Mouse (Mus musculus): ENCODE measurements around the gene AA467197. TPM values are rescaled to one million over a fixed set of nuclear protein-coding genes. Genes with fewer than 3 reads are reported as not detected.

Gene AA467197
- polyA plus RNA-seq (2015; fragmentation: Nextera tagmentation; extraction: Ambion mirVana) = 0.32 TPM in 1 of 2 replicates, not detected in the other

DNA sequence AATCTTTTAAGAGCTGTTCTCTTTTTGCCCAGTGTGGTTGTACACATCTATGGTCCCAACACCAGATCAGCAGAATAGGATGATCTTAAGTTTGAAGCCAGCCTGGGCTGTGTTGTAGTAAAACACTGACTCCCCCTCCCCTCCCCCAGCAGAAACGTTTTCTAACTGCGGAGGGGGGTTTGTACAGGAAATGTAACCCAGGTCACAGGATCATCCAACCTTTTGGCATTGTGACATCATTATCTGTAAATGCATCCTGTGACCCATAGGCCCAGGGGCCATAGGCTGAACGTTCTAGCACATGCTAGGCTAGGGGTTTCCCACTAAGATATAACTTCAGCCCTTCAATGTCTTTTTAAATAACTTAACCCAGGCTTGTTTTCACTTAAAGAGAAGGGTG is at the start of gene AA467197:
Gene AA467197, plus strand, starts transcription at position 301 of the 400 bp plus-strand sequence.
- H3K4me2 ChIP-seq = peak within 1 kb of the TSS; percentile 77
- peak within 1 kb of the TSS; percentile 52 for H3K4me3 ChIP-seq
- H3K9ac ChIP-seq = peak within 1 kb of the TSS; percentile 75
- H3K27me3 ChIP-seq (replicated peaks) = peaks cover 43% of the 10 kb centered on the region
- no peak within 1 kb of the TSS for H3K27ac ChIP-seq (replicated peaks)
- H3K36me3 ChIP-seq = peaks cover 20% of the 10 kb centered on the region
- no peaks in the 10 kb centered on the region for H3K9me3 ChIP-seq
- H3K4me1 ChIP-seq = peaks cover 12% of the 10 kb centered on the region
- 47% methylated on average over 3 of the region's 3 CpGs for WGBS
- ATAC-seq (ENCODE audit: extremely low read depth, insufficient number of reproducible peaks, low FRiP score, low TSS enrichment) = no peak

DNA sequence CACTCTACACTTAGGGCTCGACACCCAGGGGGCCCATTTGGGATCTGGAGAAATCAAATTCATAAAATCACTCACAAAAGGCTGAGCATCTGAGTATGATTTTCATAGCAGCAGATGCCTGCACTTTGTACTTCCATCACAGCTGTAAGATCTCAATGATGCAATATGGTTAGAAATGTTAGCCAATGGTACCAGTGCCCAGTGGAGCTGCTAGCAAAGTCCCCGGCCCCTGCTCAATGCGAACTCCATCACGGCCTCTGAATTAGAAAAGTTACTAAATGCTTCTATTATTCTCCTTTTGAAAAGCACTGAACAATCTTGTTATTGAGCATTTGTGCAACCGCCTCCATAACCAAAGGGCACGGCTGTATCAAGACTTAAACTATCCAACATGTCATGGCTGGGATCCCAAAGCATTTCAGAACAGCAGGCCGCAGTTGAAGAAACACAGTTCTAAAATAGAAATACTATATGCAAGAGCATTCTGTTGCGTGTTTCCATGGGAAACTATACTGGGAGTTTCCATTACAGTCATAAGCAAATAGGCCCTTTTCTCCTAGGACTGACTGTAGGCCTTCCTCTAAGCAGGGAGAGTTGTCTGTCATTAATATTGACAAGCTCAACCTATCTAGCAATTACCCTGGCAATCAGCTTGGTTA is 48.8 kb upstream of the AA467197 start:
- H3K9me3 ChIP-seq = no peaks in the 10 kb centered on the region
- H3K4me2 ChIP-seq = no peak overlapping the region
- H3K27me3 ChIP-seq (replicated peaks) = no peaks in the 10 kb centered on the region
- no peaks in the 10 kb centered on the region for H3K36me3 ChIP-seq
- no peak overlapping the region for H3K4me3 ChIP-seq
- H3K4me1 ChIP-seq = no peaks in the 10 kb centered on the region
- no peak overlapping the region for H3K27ac ChIP-seq (replicated peaks)
- no peak overlapping the region for H3K9ac ChIP-seq
- no peak for ATAC-seq (ENCODE audit: extremely low read depth, insufficient number of reproducible peaks, low FRiP score, low TSS enrichment)
- 80% methylated on average over 8 of the region's 8 CpGs for WGBS

DNA sequence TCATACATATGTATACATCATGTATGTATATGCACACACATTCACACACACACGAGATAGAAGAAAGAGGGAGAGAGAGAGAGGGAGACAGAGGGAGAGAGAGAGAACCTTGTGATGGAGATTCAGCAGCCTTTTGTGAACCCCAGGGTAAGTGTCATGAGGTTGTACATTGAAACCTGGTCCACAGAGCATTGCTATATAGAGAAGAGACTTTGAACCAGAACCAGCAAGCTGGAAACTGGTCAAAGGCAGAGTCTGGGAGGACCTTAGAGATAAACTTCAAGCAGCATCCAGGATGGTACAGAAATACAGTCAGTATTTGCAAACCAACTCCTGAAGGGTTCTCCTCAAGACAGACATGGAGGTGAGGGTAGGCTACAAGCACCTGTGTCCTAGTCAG is 46.4 kb upstream of the AA467197 start:
- Histone ChIP-seq H3K9me3 (no peaks in the 10 kb centered on the region), H3K27me3 (replicated peaks) (no peaks in the 10 kb centered on the region), H3K27ac (replicated peaks) (no peak overlapping the region), H3K9ac (no peak overlapping the region), H3K4me2 (no peak overlapping the region), H3K4me1 (no peaks in the 10 kb centered on the region), H3K36me3 (no peaks in the 10 kb centered on the region), H3K4me3 (no peak overlapping the region)
- WGBS = 58% methylated on average over 1 of the region's 1 CpGs
- ATAC-seq (ENCODE audit: extremely low read depth, insufficient number of reproducible peaks, low FRiP score, low TSS enrichment) = no peak

DNA sequence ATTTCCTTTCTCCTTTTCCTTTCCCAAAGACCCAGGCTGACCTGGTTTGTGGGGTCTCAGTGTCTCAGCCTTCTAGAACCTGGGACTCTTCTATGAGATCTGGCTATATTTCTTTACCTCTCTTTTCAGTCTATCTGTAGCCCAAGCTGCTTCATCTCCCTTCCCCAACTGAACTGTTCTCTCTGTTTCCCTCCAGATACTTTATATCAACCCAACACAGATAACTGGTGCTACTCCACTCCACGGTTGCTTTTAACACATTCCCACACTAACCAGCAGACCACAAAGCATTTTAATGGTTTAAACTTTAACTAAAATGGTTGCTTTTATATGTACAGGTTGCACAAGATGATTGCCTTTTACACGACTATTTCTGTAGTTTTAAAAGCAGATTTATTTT is 45.6 kb upstream of the AA467197 start:
- H3K4me2 ChIP-seq = no peak overlapping the region
- H3K27ac ChIP-seq (replicated peaks) = no peak overlapping the region
- no peak overlapping the region for H3K9ac ChIP-seq
- H3K9me3 ChIP-seq = no peaks in the 10 kb centered on the region
- H3K27me3 ChIP-seq (replicated peaks) = no peaks in the 10 kb centered on the region
- 32% methylated on average over 2 of the region's 2 CpGs for WGBS
- H3K36me3 ChIP-seq = no peaks in the 10 kb centered on the region
- no peak overlapping the region for H3K4me3 ChIP-seq
- no peak for ATAC-seq (ENCODE audit: extremely low read depth, insufficient number of reproducible peaks, low FRiP score, low TSS enrichment)
- no peaks in the 10 kb centered on the region for H3K4me1 ChIP-seq

DNA sequence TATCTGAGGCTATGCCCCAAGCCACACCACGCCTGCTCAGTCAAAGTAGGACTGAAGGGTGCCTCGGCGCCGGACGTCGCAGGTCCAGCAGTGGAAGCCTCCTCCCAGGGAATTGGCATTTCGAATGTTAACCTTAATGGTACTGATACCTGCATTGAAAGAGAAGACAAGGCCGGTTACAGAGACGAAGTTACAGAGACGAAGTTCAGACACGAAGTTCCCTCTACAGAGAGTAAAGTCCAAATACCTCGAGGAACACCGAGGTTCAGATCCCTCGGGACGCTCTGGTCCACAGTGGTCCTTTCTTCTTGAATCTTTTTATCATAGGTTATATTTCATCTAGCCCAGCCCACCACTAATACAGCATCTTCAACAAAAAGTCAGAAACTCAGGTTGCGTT is 41.3 kb upstream of the AA467197 start:
- H3K4me3 ChIP-seq = no peak overlapping the region
- H3K27ac ChIP-seq (replicated peaks) = no peak overlapping the region
- ATAC-seq (ENCODE audit: extremely low read depth, insufficient number of reproducible peaks, low FRiP score, low TSS enrichment) = no peak
- H3K36me3 ChIP-seq = no peaks in the 10 kb centered on the region
- H3K4me2 ChIP-seq = no peak overlapping the region
- WGBS = 84% methylated on average over 16 of the region's 16 CpGs
- H3K4me1 ChIP-seq = no peaks in the 10 kb centered on the region
- H3K27me3 ChIP-seq (replicated peaks) = no peaks in the 10 kb centered on the region
- no peaks in the 10 kb centered on the region for H3K9me3 ChIP-seq
- H3K9ac ChIP-seq = no peak overlapping the region

DNA sequence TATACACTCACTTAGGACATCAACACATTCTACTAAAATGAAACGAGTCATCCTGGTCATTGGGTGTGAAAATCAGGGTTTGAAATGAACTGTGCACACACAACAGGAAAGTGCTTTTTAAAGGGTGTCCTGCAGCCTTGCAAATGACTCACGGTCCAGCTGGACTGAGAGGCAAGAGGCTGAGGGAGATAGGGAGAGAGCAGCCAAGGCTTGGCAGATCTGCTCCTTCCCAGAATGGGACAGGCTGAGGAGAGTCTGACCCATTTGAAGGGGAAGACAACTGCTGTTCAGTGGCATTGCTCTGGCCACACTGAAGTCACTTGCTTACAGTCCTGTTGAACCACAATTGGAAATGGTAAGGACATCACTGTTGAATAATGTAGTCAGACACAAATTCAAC is 37.0 kb upstream of the AA467197 start:
- no peak for ATAC-seq (ENCODE audit: extremely low read depth, insufficient number of reproducible peaks, low FRiP score, low TSS enrichment)
- H3K36me3 ChIP-seq = 0 out of 2 replicates have a peak, but pooled peaks cover 2% of the 10 kb centered on the region
- 70% methylated on average over 2 of the region's 2 CpGs for WGBS

DNA sequence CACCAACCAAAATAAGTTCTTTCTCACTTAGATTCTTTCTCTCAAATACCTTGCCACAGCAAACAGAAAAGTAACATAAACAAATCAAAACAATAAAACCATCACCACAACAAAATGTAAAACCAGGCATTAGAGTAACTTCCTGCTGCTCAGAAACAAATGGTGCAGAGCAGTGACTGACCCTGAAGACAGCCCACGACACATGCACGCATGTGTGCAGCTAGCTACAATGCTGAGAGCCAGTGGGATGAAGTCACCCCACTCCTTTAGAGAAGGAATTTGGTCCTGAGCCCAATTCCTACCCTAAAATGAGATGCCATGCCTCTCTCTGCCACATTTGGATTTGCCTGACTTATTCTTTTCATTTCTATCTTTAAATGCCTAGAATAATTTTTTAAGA is 35.4 kb upstream of the AA467197 start:
- no peak for ATAC-seq (ENCODE audit: extremely low read depth, insufficient number of reproducible peaks, low FRiP score, low TSS enrichment)
- Histone ChIP-seq H3K4me1 (no peaks in the 10 kb centered on the region), H3K4me3 (no peak overlapping the region), H3K27ac (replicated peaks) (no peak overlapping the region), H3K9me3 (no peaks in the 10 kb centered on the region), H3K36me3 (0 out of 2 replicates have a peak, but pooled peaks cover 2% of the 10 kb centered on the region), H3K27me3 (replicated peaks) (no peaks in the 10 kb centered on the region), H3K4me2 (no peak overlapping the region), H3K9ac (no peak overlapping the region)
- 51% methylated on average over 2 of the region's 2 CpGs for WGBS

More for the DNA sequence above, 37.0 kb upstream of the AA467197 start:
- Histone ChIP-seq H3K27me3 (replicated peaks) (no peaks in the 10 kb centered on the region), H3K27ac (replicated peaks) (no peak overlapping the region), H3K4me3 (no peak overlapping the region), H3K4me2 (no peak overlapping the region), H3K4me1 (no peaks in the 10 kb centered on the region), H3K9me3 (no peaks in the 10 kb centered on the region), H3K9ac (no peak overlapping the region)

DNA sequence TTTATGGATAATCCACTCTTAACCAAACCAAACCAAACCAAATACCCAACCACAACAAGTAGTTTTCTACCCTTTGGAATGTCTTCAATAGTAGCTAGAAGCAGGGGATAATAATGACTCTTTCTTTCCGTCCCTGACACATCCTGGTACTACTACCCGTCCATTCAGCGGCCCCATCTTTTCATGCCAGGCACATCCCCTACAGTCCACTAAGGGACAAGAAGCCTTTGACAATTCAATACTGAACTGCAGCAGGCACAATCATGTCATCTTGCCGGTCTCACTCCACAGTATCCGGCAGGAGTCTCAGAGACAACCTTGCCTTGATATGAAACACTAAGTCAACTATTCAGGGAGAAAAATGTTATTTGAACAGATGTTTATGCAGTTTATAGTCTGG is 31.0 kb upstream of the AA467197 start:
- ATAC-seq (ENCODE audit: extremely low read depth, insufficient number of reproducible peaks, low FRiP score, low TSS enrichment) = no peak
- peaks cover 13% of the 10 kb centered on the region for H3K27me3 ChIP-seq (replicated peaks)

DNA sequence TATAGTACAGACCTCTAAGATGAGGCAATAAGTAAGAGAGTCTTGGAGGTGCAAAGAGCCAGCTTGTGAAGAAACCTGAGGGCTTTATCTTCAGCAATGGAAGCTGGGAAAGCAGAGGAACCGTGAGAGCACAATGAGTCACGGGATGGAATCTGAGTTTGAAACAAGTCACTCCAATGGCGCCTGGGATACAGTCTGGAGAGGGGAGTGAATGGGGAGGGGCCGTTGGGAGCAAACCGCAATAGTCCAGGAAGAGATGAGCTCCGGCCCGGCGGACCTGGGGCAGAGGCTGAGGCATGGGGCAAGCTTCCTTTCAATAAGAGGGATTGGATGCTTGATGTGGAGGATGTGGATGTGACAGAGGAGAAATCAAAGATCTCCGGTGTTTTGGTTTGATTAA is 28.0 kb upstream of the AA467197 start:
- Histone ChIP-seq H3K4me3 (no peak overlapping the region), H3K4me1 (peaks cover 9% of the 10 kb centered on the region), H3K27me3 (replicated peaks) (peaks cover 21% of the 10 kb centered on the region), H3K9ac (no peak overlapping the region), H3K36me3 (no peaks in the 10 kb centered on the region), H3K9me3 (no peaks in the 10 kb centered on the region), H3K4me2 (no peak overlapping the region), H3K27ac (replicated peaks) (no peak overlapping the region)
- WGBS = 57% methylated on average over 9 of the region's 9 CpGs
- no peak for ATAC-seq (ENCODE audit: extremely low read depth, insufficient number of reproducible peaks, low FRiP score, low TSS enrichment)

More for the DNA sequence above, 31.0 kb upstream of the AA467197 start:
- H3K9me3 ChIP-seq = no peaks in the 10 kb centered on the region
- no peak overlapping the region for H3K9ac ChIP-seq
- 80% methylated on average over 5 of the region's 5 CpGs for WGBS
- H3K4me3 ChIP-seq = no peak overlapping the region
- peaks cover 3% of the 10 kb centered on the region; the same call in 1 of the 2 replicates for H3K4me1 ChIP-seq
- no peak overlapping the region for H3K27ac ChIP-seq (replicated peaks)
- no peak overlapping the region for H3K4me2 ChIP-seq
- H3K36me3 ChIP-seq = 0 out of 2 replicates have a peak, but pooled peaks cover 2% of the 10 kb centered on the region

DNA sequence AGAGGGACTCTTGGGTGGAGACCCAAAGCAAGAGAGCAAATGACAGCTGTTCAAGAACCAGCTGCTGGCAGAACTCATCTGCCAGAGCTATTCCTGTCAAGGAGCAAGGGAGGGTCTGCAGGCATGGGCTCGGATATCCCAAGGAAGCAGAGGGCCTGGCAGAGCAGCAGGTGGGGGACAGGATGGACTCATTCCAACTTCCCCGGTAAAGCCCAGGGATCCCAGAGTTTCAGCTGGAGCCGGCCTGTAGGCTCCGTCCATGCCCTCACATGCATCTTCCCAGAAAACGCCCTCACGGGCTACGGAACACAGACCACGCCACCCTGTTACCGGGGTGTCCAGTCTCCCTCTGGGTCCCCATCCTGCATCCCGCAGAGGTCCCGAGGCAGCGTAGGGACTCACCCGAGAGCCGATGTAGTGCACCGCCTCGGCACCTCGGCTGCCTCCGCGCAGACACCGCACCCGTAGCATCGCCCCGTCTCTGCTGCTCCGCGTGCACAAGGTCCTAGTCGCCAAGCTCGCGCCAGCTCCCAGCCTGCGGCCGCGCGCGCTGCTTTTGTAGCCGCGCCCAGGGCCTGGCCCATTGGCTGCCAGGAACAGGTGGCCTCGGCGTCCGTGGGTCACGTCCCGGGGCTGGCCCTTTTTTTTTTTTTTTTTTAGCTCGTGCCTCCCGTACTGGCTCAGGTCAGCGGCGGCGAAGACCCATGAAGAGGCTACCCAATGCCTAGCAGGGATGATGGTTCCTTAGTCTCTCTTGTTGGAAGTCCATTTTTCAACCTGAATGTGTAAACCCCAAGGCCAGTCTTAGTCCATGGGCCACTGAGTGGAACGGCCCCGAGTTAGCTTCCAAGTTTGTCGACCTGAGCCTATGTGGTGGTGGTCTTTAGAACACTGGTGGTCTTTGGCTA is 25.8 kb upstream of the AA467197 start, which contains the start of gene Gatm:
Gene Gatm, minus strand, starts transcription at position 558 of the 908 bp plus-strand sequence.
- H3K4me3 ChIP-seq = peak within 1 kb of the TSS; percentile 59
- no peaks in the 10 kb centered on the region for H3K9me3 ChIP-seq
- H3K4me2 ChIP-seq = peak within 1 kb of the TSS; percentile 86
- no peak within 1 kb of the TSS for H3K27ac ChIP-seq (replicated peaks)
- ATAC-seq (ENCODE audit: extremely low read depth, insufficient number of reproducible peaks, low FRiP score, low TSS enrichment) = no peak
- H3K4me1 ChIP-seq = peaks cover 9% of the 10 kb centered on the region
- whole genome bisulfite sequencing = 3% methylated on average over 48 of the region's 48 CpGs
- H3K36me3 ChIP-seq = no peaks in the 10 kb centered on the region
- peaks cover 25% of the 10 kb centered on the region for H3K27me3 ChIP-seq (replicated peaks)
- peak within 1 kb of the TSS; percentile 78 for H3K9ac ChIP-seq

DNA sequence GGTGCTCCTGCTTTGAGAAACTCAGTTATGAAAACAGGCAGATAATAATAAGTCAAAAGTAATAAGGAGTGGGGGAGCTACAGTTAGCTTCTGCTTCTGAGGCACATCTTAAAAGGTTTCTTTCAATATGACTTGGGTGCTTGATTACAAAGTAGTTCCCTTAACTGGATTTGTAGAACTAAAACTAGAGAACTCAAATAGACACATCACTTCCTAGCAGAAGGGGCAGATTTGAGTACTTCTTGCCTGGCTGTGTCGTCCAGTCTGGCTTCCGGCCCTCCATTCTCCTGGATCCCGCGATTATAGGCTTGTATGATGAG is 25.2 kb upstream of the AA467197 start:
- H3K4me2 ChIP-seq = peak overlapping the region; percentile 86
- WGBS = 68% methylated on average over 4 of the region's 4 CpGs
- no peak for ATAC-seq (ENCODE audit: extremely low read depth, insufficient number of reproducible peaks, low FRiP score, low TSS enrichment)

More for the DNA sequence above, 25.2 kb upstream of the AA467197 start:
- H3K4me1 ChIP-seq = peaks cover 9% of the 10 kb centered on the region
- no peaks in the 10 kb centered on the region for H3K9me3 ChIP-seq
- H3K27ac ChIP-seq (replicated peaks) = no peak overlapping the region
- peak overlapping the region; percentile 59 for H3K4me3 ChIP-seq
- no peaks in the 10 kb centered on the region for H3K36me3 ChIP-seq
- H3K9ac ChIP-seq = peak overlapping the region; percentile 78
- peaks cover 25% of the 10 kb centered on the region for H3K27me3 ChIP-seq (replicated peaks)
